ENCODE assay signal across 10 mouse cellular contexts in the genomic region with DNA sequence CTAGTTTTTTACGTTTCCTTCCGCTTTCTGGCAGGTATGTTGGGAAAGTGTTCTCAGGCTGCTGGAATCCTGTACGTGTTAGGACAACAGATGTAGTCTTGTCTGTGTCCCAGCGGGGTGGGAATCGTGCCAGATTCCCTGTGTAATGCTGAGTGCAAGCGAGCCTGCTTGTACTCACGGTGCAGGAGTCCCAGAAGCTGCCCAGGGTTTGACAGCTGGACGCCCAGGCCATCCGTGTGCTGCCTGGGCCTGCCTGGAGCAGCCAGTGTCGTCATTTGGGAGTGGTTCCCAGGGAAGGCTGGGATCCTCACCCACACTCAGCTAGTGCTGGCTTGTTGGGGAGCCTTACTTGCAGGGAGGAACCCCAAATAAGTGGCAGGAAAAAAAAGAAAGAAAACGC. TPM values are rescaled to one million over a fixed set of nuclear protein-coding genes. Genes with fewer than 3 reads are reported as not detected.
DNase-seq lines count a peak whose midpoint lies in the region; ATAC-seq lines count a peak whose summit lies in the region.
"Had no signal": no experiment of that assay in that cellular context is flagged by ENCODE, and none has a peak within 500 bp of the region (broad histone marks: within the 10 kb centered on the region; RNA-seq: fewer than 3 reads in every experiment).

No protein-coding gene starts in this region.

- no peaks in the 10 kb centered on the region for H3K9me3 ChIP-seq in heart, embryonic 11.5 days (replicated peaks; ENCODE audit: control insufficient read depth, low read length)

- DNase-seq in gastrocnemius, adult 18-20 months (ENCODE audit: low spot score), result peak; percentile 13
- DNase-seq in gastrocnemius, adult 8-10 months (ENCODE audit: low spot score in 2 of 2), result no peak
- DNase-seq in ovary, postnatal 36 days (ENCODE audit: low spot score), result peak; percentile 16
- DNase-seq in ovary, adult 18-20 months (ENCODE audit: low spot score), result no peak
- DNase-seq in lung, postnatal 10 days, result peak; percentile 27
- no peak for DNase-seq in spleen, adult 12 weeks (ENCODE audit: low spot score)
- DNase-seq in embryo, embryonic 10.5 days (ENCODE audit: low spot score), result no peak

- H3K27me3 ChIP-seq in heart, embryonic 11.5 days (ENCODE audit: control insufficient read depth, insufficient read depth, low read length), result no peaks in the 10 kb centered on the region

- WGBS in heart, embryonic 11.5 days (ENCODE audit: insufficient replicate concordance), result 26% methylated on average over 11 of the region's 11 CpGs

- H3K4me1 ChIP-seq in heart, embryonic 11.5 days (ENCODE audit: control insufficient read depth, insufficient read depth, low read length), result peaks cover 25% of the 10 kb centered on the region

- H3K36me3 ChIP-seq in heart, embryonic 11.5 days (ENCODE audit: control insufficient read depth, insufficient read depth, low read length), result peaks cover 6% of the 10 kb centered on the region; the same call in 1 of the 2 replicates

- no peak overlapping the region for H3K4me3 ChIP-seq in heart, embryonic 11.5 days (ENCODE audit: low read depth, low read length)
- H3K4me3 ChIP-seq: erythroblast, embryonic 14.5 days had no signal

- peak; percentile 81 for ATAC-seq in heart, embryonic 11.5 days (replicated peaks; ENCODE audit: insufficient number of reproducible peaks, low FRiP score, low TSS enrichment)

- H3K27ac ChIP-seq in heart, embryonic 11.5 days (ENCODE audit: low read depth, low read length), result peak overlapping the region; percentile 88

- no peak overlapping the region; the same call in 1 of the 2 replicates for H3K4me2 ChIP-seq in heart, embryonic 11.5 days

- no peak overlapping the region for H3K9ac ChIP-seq in heart, embryonic 11.5 days (ENCODE audit: low read depth, low read length)

RNA-seq across cellular contexts. Expression of a gene that starts 11.6 kb away (rescaled TPM):
- under 1 TPM in 1 of 2 experiments, not detected in 1; 0.09 TPM for total RNA-seq in gastrocnemius, adult 18-20 months (2021)
- total RNA-seq in gastrocnemius, adult 8-10 months (2022), result under 1 TPM; 0.15 to 0.40 (median 0.20) TPM
- 46.2 and 51.8 TPM in 2 replicates for polyA plus RNA-seq in heart, embryonic 11.5 days (2014; fragmentation: Nextera tagmentation; extraction: Ambion mirVana)
- total RNA-seq: MEL had no signal
- polyA plus RNA-seq: erythroblast, embryonic 14.5 days had no signal

RNA-seq across cellular contexts. Expression of a gene that starts 42.1 kb away (rescaled TPM):
- 10 to 100 TPM in 1 of 2 experiments, 1 to 10 TPM in 1; 9.8 to 10.5 TPM for total RNA-seq in gastrocnemius, adult 18-20 months (2021)
- 10 to 100 TPM in 1 of 4 experiments, 1 to 10 TPM in 3; 5.3 to 11.3 (median 8.0) TPM for total RNA-seq in gastrocnemius, adult 8-10 months (2022)
- 27.3 and 27.7 TPM in 2 replicates for polyA plus RNA-seq in heart, embryonic 11.5 days (2014; fragmentation: Nextera tagmentation; extraction: Ambion mirVana)

Comparison
In these comparisons a context has a peak if more than half of its experiments do, and no peak if none do; other contexts are left out.
1. DNase-seq: peak in gastrocnemius, adult 18-20 months (single experiment), ovary, postnatal 36 days (single experiment) and lung, postnatal 10 days (single experiment); none in gastrocnemius, adult 8-10 months (0 of 2), ovary, adult 18-20 months (single experiment), spleen, adult 12 weeks (single experiment) and embryo, embryonic 10.5 days (single experiment).